Mouse (Mus musculus): ENCODE data around the gene Med4. TPM values are rescaled to one million over a fixed set of nuclear protein-coding genes. Genes with fewer than 3 reads are reported as not detected.

Med4 gene
- polyA plus RNA-seq (2016; fragmentation: Nextera tagmentation; extraction: Ambion mirVana) = 105 and 107 TPM in 2 replicates

DNA sequence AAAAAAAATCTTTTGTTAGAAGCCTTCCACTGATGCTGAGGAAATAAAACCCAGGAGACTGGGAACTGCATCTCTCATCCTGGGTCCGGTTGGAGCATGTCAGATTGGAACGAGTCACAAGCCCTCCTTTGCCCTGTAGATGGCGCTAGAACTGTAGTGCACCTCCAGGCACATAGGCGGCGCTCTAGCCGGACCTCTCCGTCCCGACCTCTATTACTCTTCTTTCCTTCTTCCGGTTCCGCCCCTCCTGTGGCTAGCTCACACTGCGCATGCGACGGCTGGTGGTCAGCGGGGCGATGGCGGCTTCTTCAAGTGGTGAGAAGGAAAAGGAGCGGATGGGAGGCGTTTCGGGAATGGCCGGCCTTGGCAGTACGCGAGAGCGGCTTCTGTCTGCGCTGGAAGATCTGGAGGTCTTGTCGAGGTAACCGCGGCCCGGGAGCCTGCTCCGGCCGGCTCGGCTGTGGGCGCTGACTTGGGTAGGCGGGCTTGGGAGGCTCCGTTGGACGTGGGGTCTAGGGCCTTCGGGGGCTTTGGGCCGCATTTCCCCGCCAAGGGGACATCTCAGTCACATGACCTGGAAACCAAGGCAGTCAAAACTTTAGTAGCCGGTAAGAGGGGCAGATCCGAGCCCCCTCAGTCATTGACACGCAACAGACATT lies at the start of gene Med4:
Med4 (plus strand) TSS at position 261 of the 659 bp plus-strand sequence.
- Histone ChIP-seq H3K4me1 (replicated peaks) (peaks cover 9% of the 10 kb centered on the region), H3K27me3 (no peaks in the 10 kb centered on the region), H3K9me3 (no peaks in the 10 kb centered on the region), H3K27ac (peak within 1 kb of the TSS; percentile 57; the same call in 1 of the 2 replicates), H3K36me3 (peaks cover 27% of the 10 kb centered on the region), H3K4me3 (replicated peaks) (peak within 1 kb of the TSS; percentile 89), H3K9ac (replicated peaks) (peak within 1 kb of the TSS; percentile 85), H3K4me2 (peak within 1 kb of the TSS; percentile 97)
- WGBS = 1% methylated on average over 41 of the region's 41 CpGs
- ATAC-seq (ENCODE audit: insufficient number of reproducible peaks, insufficient read depth, low FRiP score, low TSS enrichment, low read depth) = peak; percentile 86

GRCm38 (mm10) chr14:73460514-73461134 lies 49.2 kb upstream of the Med4 start:
- Histone ChIP-seq H3K27me3 (no peaks in the 10 kb centered on the region), H3K4me3 (replicated peaks) (no peak overlapping the region), H3K4me1 (replicated peaks) (peaks cover 8% of the 10 kb centered on the region; the same call in 1 of the 2 replicates), H3K27ac (peak overlapping the region; percentile 62; the same call in 1 of the 2 replicates), H3K36me3 (no peaks in the 10 kb centered on the region), H3K9me3 (no peaks in the 10 kb centered on the region), H3K4me2 (peak overlapping the region; percentile 18), H3K9ac (replicated peaks) (no peak overlapping the region)
- 50% methylated on average over 12 of the region's 12 CpGs for WGBS
- peak; percentile 75 for ATAC-seq (ENCODE audit: insufficient number of reproducible peaks, insufficient read depth, low FRiP score, low TSS enrichment, low read depth)

- no peak for ATAC-seq (ENCODE audit: insufficient number of reproducible peaks, insufficient read depth, low FRiP score, low TSS enrichment, low read depth)
- Histone ChIP-seq H3K4me2 (no peak overlapping the region), H3K4me3 (replicated peaks) (no peak overlapping the region), H3K27ac (no peak overlapping the region), H3K9me3 (no peaks in the 10 kb centered on the region), H3K27me3 (no peaks in the 10 kb centered on the region), H3K9ac (replicated peaks) (no peak overlapping the region), H3K4me1 (replicated peaks) (peaks cover 8% of the 10 kb centered on the region; the same call in 1 of the 2 replicates), H3K36me3 (no peaks in the 10 kb centered on the region)
- 84% methylated on average over 4 of the region's 4 CpGs for WGBS
Measured at GRCm38 (mm10) chr14:73462211-73462610, 47.6 kb upstream of the Med4 start.

GRCm38 (mm10) chr14:73467697-73468096 lies 42.1 kb upstream of the Med4 start:
- no peaks in the 10 kb centered on the region for H3K36me3 ChIP-seq
- peaks cover 3% of the 10 kb centered on the region; the same call in 1 of the 2 replicates for H3K4me1 ChIP-seq (replicated peaks)
- H3K9me3 ChIP-seq = no peaks in the 10 kb centered on the region
- no peaks in the 10 kb centered on the region for H3K27me3 ChIP-seq
- no peak overlapping the region for H3K9ac ChIP-seq (replicated peaks)
- no peak for ATAC-seq (ENCODE audit: insufficient number of reproducible peaks, insufficient read depth, low FRiP score, low TSS enrichment, low read depth)
- no peak overlapping the region for H3K4me3 ChIP-seq (replicated peaks)
- no peak overlapping the region for H3K27ac ChIP-seq
- no peak overlapping the region for H3K4me2 ChIP-seq
- WGBS = 64% methylated on average over 6 of the region's 6 CpGs

DNA sequence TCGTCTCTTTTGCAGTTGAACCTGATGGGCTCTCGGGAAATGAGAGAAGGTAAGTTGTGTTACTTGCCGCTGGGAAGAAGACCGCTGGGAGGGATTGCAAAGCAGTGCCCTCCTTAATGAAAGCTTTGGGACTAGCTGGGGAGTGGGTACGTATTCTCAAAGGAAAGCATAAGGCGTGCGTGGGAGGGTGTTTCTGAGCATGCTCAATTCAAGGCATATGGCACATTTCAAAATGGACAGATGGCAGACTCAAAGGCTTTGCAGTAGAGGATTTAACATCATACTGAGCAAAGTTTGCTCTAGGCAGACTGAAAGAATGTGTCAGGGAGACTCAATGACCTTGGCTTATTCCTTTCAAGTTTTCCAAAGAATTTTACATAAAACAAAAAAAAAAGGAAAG lies 40.3 kb upstream of the Med4 start:
- H3K27ac ChIP-seq = no peak overlapping the region
- H3K36me3 ChIP-seq = no peaks in the 10 kb centered on the region
- no peak overlapping the region for H3K9ac ChIP-seq (replicated peaks)
- H3K4me1 ChIP-seq (replicated peaks) = peaks cover 16% of the 10 kb centered on the region; the same call in 1 of the 2 replicates
- H3K9me3 ChIP-seq = no peaks in the 10 kb centered on the region
- no peak overlapping the region for H3K4me3 ChIP-seq (replicated peaks)
- no peak for ATAC-seq (ENCODE audit: insufficient number of reproducible peaks, insufficient read depth, low FRiP score, low TSS enrichment, low read depth)
- H3K4me2 ChIP-seq = no peak overlapping the region
- 88% methylated on average over 7 of the region's 7 CpGs for WGBS
- no peaks in the 10 kb centered on the region for H3K27me3 ChIP-seq

- no peak for ATAC-seq (ENCODE audit: insufficient number of reproducible peaks, insufficient read depth, low FRiP score, low TSS enrichment, low read depth)
- Histone ChIP-seq H3K27ac (no peak overlapping the region), H3K36me3 (no peaks in the 10 kb centered on the region), H3K4me2 (no peak overlapping the region), H3K4me3 (replicated peaks) (no peak overlapping the region), H3K27me3 (no peaks in the 10 kb centered on the region), H3K9ac (replicated peaks) (no peak overlapping the region), H3K4me1 (replicated peaks) (peaks cover 24% of the 10 kb centered on the region), H3K9me3 (no peaks in the 10 kb centered on the region)
- WGBS = 51% methylated on average over 8 of the region's 8 CpGs
Measured at GRCm38 (mm10) chr14:73470593-73470992, 39.2 kb upstream of the Med4 start.

DNA sequence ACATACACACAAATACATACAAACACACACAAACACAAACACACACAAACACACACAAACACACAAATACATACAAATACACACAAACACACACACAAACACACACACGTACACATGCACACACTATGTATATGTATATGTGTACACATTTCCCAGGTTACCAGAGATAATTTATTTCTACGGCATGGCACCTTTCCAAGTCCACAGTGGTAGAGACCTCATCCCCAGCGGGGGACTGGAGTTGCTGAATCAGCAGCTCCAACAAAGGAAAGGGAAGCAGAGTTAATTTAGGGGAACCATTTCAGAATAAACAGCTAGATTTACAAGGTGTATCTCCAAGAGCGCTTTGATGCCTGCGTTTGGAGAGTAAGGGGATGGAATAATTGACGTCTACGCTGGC lies 37.6 kb upstream of the Med4 start:
- Histone ChIP-seq H3K36me3 (no peaks in the 10 kb centered on the region), H3K9ac (replicated peaks) (no peak overlapping the region), H3K4me3 (replicated peaks) (no peak overlapping the region), H3K27me3 (no peaks in the 10 kb centered on the region), H3K27ac (0 out of 2 replicates have a peak overlapping the region, but pooled peaks have one; percentile 56), H3K4me1 (replicated peaks) (peaks cover 30% of the 10 kb centered on the region), H3K9me3 (no peaks in the 10 kb centered on the region), H3K4me2 (no peak overlapping the region)
- no peak for ATAC-seq (ENCODE audit: insufficient number of reproducible peaks, insufficient read depth, low FRiP score, low TSS enrichment, low read depth)
- 19% methylated on average over 7 of the region's 7 CpGs for whole genome bisulfite sequencing

DNA sequence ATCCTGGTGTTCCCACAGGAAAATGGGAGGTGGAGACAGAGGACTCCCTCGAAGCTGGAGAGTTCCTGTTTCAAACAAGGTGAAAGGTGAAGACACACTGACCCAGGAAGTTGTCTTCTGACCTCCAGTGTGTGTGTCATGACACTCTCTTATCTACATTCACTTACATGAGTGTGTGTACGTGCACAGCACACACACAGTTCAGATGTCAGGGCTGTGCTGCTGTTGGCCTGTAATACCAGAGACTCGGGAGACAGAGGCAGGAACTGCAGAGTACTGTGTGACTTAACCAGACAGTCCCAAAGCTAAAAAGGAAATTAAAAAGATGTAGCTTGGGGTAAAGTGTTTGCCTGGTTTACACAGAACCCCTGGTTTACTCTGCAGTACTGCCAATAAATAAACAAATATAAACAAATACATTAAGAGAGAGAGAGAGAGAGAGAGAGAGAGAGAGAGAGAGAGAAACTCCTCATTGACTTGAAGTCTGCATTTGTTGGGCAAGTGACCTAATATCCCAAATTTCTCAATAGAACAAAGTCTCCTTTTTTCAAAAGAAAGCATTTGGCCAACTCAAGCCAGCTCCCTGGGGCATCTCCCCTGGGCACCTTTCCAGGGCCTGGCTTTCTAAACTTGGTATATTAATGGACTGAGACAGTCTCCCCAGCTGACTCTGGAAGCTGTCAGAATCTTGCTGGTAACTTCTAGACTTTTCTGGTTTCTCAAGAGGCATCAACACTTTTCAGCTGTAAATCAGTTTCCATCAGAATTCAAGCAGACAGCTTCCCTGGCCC lies 36.0 kb upstream of the Med4 start:
- Histone ChIP-seq H3K4me3 (replicated peaks) (no peak overlapping the region), H3K9me3 (no peaks in the 10 kb centered on the region), H3K9ac (replicated peaks) (no peak overlapping the region), H3K27me3 (no peaks in the 10 kb centered on the region), H3K4me2 (0 out of 2 replicates have a peak overlapping the region, but pooled peaks have one; percentile 3), H3K36me3 (no peaks in the 10 kb centered on the region), H3K4me1 (replicated peaks) (peaks cover 30% of the 10 kb centered on the region), H3K27ac (peak overlapping the region; percentile 73)
- WGBS = 31% methylated on average over 3 of the region's 3 CpGs
- peak; percentile 27; the same call in 1 of the 2 replicates for ATAC-seq (ENCODE audit: insufficient number of reproducible peaks, insufficient read depth, low FRiP score, low TSS enrichment, low read depth)

DNA sequence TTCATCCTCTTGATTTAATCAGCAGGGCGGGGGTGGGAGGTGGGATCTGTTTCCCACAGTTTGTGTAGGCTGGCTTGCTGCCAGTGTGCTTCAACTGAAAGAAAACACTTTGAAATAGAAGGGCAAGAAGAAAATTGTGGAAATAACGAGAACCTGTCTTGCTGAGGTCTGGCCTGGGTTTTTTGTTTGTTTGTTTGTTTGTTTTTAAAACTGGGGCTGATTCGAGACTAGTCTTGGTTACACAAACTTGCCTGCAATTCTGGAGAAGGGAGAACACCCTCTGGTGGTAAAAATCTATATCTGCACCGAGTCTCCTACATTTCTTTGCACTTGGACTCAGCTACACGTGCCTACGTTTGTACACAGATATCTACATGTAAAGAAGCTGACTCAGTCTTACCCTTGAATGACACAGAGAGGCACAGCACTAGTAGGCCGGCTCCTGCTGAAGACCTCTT lies 35.2 kb upstream of the Med4 start:
- Histone ChIP-seq H3K4me1 (replicated peaks) (peaks cover 30% of the 10 kb centered on the region), H3K4me2 (0 out of 2 replicates have a peak overlapping the region, but pooled peaks have one; percentile 3), H3K27me3 (no peaks in the 10 kb centered on the region), H3K27ac (peak overlapping the region; percentile 62), H3K9ac (replicated peaks) (no peak overlapping the region), H3K4me3 (replicated peaks) (no peak overlapping the region), H3K36me3 (no peaks in the 10 kb centered on the region), H3K9me3 (no peaks in the 10 kb centered on the region)
- 28% methylated on average over 7 of the region's 7 CpGs for WGBS
- ATAC-seq (ENCODE audit: insufficient number of reproducible peaks, insufficient read depth, low FRiP score, low TSS enrichment, low read depth) = no peak

DNA sequence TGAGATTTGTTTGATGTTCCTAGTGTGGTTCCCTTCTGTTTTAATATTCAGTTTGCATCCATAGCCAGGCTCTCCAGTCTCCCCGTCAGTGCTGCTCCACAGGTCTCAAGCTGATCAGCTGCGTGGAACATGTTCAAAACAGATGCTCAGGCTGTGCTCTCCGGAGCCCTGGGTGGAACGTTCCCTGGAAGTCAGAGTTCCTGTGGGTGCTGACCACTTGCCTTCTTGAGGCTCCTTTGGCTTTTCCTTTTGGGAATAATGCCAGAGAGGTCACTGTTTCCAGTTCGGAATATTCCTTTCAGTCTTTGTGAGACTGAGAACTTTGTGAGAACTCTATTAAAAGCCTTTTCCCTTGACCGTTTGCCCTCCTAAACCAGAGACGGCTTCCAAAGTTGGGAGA lies 34.3 kb upstream of the Med4 start:
- Histone ChIP-seq H3K27me3 (no peaks in the 10 kb centered on the region), H3K36me3 (no peaks in the 10 kb centered on the region), H3K4me3 (replicated peaks) (no peak overlapping the region), H3K9ac (replicated peaks) (no peak overlapping the region), H3K9me3 (no peaks in the 10 kb centered on the region), H3K27ac (no peak overlapping the region), H3K4me2 (no peak overlapping the region), H3K4me1 (replicated peaks) (peaks cover 30% of the 10 kb centered on the region)
- 72% methylated on average over 7 of the region's 7 CpGs for WGBS
- ATAC-seq (ENCODE audit: insufficient number of reproducible peaks, insufficient read depth, low FRiP score, low TSS enrichment, low read depth) = no peak

GRCm38 (mm10) chr14:73476361-73476934 lies 33.4 kb upstream of the Med4 start:
- H3K4me1 ChIP-seq (replicated peaks) = peaks cover 30% of the 10 kb centered on the region

More at GRCm38 (mm10) chr14:73476361-73476934, 33.4 kb upstream of the Med4 start:
- no peak for ATAC-seq (ENCODE audit: insufficient number of reproducible peaks, insufficient read depth, low FRiP score, low TSS enrichment, low read depth)
- Histone ChIP-seq H3K9me3 (no peaks in the 10 kb centered on the region), H3K9ac (replicated peaks) (no peak overlapping the region), H3K4me2 (no peak overlapping the region), H3K4me3 (replicated peaks) (no peak overlapping the region), H3K36me3 (no peaks in the 10 kb centered on the region), H3K27ac (no peak overlapping the region), H3K27me3 (no peaks in the 10 kb centered on the region)
- 67% methylated on average over 8 of the region's 8 CpGs for WGBS
